Mouse (Mus musculus) megakaryocyte, embryonic 14.5 days (primary cell): Measurements from ENCODE around the gene Avpr2. TPM values are rescaled to one million over a fixed set of nuclear protein-coding genes. Genes with fewer than 3 reads are reported as not detected.

Source experiments
- H3K27me3 ChIP-seq: replicated peaks from 2 replicates; pipeline ENCODE3; 2012; ENCODE audit warnings: inconsistent platforms
- H3K36me3 ChIP-seq: replicated peaks from 2 replicates; pipeline ENCODE3; 2012; ENCODE audit warnings: low read length, inconsistent platforms, mixed read lengths
- H3K4me1 ChIP-seq: 2 replicates; pipeline ENCODE4 v1.6.1; 2012; ENCODE audit warnings: inconsistent platforms
- H3K4me3 ChIP-seq: replicated peaks from 2 replicates; pipeline ENCODE3; 2012; ENCODE audit warnings: moderate library complexity, mild to moderate bottlenecking, inconsistent platforms
- H3K9me3 ChIP-seq: 2 replicates; pipeline ENCODE4 v1.6.1; 2012; ENCODE audit warnings: inconsistent platforms
- FLI1 ChIP-seq: IDR thresholded peaks from 2 replicates; pipeline ENCODE4 v1.6.1; 2012; ENCODE audit warnings: low read length, inconsistent platforms, mixed read lengths
- GATA1 ChIP-seq: IDR thresholded peaks from 3 replicates; pipeline ENCODE4 v1.6.1; 2012; ENCODE audit warnings: mixed read lengths, low read length, inconsistent platforms, borderline replicate concordance
- polyA plus RNA-seq: library from polyadenylated mRNA; stranded (reverse); fragments of >175 nt; gene quantifications from 2 replicates; pipeline ENCODE4 v1.2.3, GENCODE M21; 2012; ENCODE audit warnings: low replicate concordance; ENCODE audit not compliant: insufficient read depth

The Avpr2 gene
- polyA plus RNA-seq, 1 experiment: not detected

DNA sequence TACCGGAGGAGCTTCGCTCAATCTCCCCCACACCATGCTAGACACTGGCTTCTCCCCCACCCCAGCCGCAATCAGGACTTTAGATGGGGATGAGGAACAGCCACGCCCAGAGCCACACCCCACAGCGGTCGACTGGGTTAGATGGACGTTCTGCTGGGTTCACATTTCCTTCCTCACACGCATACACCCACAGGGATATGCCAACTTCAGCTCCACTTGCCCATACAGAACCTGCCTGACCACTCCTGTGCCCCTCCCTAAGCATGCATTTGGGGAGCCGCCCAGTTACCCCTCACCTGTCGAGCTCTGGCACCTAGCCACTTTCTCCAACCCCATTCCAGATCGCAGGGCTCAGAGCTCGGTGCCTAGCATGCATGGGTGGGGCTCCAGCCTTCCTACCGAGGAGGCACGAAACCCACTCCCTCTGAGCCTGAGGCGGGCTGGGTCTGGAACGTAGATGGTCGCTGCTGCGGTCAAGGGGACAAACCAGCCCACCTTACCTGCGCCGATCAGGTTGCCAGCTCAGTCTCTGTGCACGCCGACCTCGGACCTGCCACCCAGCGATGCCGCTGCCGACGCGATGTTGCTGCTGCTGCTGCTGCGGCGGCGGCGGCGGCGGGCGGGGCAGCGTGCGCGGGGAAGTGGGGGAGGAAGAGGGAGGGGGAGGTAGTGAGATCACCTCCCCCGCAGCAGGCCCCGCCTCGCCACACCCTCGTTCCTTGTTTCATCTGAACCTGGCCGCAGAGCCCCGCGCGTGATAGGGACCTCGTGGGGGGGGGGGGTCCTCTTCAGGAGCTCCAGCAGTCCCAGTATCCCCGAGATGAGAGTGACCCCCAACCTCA is 11.5 kb upstream of the Avpr2 start:
- Histone ChIP-seq H3K27me3 (peaks cover 66% of the 10 kb centered on the region), H3K36me3 (no peaks in the 10 kb centered on the region), H3K9me3 (no peaks in the 10 kb centered on the region), H3K4me3 (peak overlapping the region; percentile 91), H3K4me1 (peaks cover 12% of the 10 kb centered on the region)
- TF ChIP-seq FLI1 (no peak), GATA1 (no peak)

DNA sequence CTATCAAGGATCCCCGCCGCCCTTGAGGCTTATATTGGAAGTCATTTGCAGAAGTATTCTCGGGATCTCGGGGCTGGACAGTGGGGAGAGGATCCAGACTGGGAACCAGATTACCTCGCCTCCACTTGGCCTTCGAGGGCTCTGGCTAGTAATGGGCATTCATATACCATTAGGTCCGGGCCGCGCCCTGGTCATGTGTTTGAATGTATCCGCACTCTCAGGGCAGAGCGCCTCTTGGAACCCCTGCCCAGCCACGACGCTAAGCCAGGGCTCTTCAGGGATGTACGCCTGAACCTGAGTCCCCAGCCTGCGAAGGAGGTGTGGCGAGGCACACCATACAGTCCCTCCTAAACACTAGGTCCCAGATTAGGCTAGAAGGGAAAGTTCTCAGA is 10.9 kb upstream of the Avpr2 start:
- H3K9me3 ChIP-seq: no peaks in the 10 kb centered on the region
- peaks cover 60% of the 10 kb centered on the region for H3K27me3 ChIP-seq
- H3K36me3 ChIP-seq: no peaks in the 10 kb centered on the region
- TF ChIP-seq GATA1 (no peak), FLI1 (no peak)
- H3K4me3 ChIP-seq: peak overlapping the region; percentile 91
- peaks cover 12% of the 10 kb centered on the region for H3K4me1 ChIP-seq

DNA sequence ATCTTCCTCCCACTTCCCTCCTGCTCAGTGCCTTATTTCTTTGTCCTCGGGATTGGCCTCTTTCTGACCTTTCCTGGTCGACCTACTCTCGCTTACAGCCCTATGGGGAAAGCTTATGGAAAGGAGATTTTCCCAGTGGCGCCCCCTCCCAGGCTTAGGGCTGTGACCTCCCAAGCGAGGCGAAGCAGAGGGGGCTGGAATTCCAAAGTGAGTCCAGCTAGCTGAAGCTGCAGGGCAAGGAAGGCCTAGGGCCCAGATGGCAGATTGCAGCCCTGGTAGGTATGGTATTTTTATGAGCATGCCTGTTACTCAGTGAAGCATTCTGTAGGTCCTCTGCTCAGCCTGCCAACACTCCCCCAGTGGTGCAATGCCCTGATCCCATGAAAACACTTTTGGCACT is 10.4 kb upstream of the Avpr2 start:
- Histone ChIP-seq H3K4me1 (peaks cover 12% of the 10 kb centered on the region), H3K4me3 (no peak overlapping the region), H3K27me3 (peaks cover 56% of the 10 kb centered on the region), H3K36me3 (no peaks in the 10 kb centered on the region), H3K9me3 (no peaks in the 10 kb centered on the region)
- TF ChIP-seq FLI1: no peak
- no peak for TF ChIP-seq GATA1

DNA sequence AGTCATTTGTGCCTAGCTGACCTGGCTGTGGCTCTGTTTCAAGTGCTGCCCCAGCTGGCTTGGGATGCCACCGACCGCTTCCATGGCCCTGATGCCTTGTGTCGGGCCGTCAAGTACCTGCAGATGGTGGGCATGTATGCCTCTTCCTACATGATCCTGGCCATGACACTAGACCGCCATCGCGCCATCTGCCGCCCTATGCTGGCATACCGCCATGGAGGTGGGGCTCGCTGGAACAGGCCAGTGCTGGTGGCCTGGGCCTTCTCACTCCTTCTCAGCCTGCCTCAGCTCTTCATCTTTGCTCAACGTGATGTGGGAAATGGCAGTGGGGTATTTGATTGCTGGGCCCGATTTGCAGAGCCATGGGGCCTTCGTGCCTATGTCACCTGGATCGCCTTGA is 931 bp downstream of the Avpr2 start:
- Histone ChIP-seq H3K36me3 (peaks cover 56% of the 10 kb centered on the region), H3K4me1 (no peaks in the 10 kb centered on the region; the same call in 1 of the 2 replicates), H3K4me3 (no peak overlapping the region), H3K9me3 (no peaks in the 10 kb centered on the region), H3K27me3 (peaks cover 35% of the 10 kb centered on the region)
- TF ChIP-seq FLI1 (no peak), GATA1 (no peak)

DNA sequence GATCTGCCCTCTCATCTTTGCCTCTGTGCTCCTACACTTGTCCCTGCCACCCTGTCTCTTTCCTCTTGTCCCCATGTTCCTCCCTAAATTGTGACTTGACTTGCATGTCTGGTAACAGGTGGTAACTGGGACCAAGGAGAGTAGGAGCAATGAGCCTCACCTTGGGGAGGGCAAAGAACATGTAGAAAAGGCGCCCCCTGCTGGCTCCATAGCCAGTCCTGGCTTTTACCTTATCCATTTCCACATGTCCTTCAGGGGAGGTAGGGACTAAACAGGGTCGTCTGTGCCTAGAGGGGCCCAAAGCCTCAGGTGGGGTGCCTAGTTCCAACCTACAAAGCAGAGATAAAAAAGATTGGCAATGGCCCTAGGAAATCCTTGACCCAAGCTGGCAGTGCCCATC is 3.8 kb downstream of the Avpr2 start, which contains the start of gene L1cam:
TSS of gene L1cam (minus strand) at position 387 of the 400 bp plus-strand sequence.
- TF ChIP-seq GATA1 (no peak), FLI1 (no peak)
- Histone ChIP-seq H3K9me3 (no peaks in the 10 kb centered on the region), H3K36me3 (peaks cover 80% of the 10 kb centered on the region), H3K4me1 (no peaks in the 10 kb centered on the region; the same call in 1 of the 2 replicates), H3K27me3 (peaks cover 34% of the 10 kb centered on the region), H3K4me3 (no peak within 1 kb of the TSS)

DNA sequence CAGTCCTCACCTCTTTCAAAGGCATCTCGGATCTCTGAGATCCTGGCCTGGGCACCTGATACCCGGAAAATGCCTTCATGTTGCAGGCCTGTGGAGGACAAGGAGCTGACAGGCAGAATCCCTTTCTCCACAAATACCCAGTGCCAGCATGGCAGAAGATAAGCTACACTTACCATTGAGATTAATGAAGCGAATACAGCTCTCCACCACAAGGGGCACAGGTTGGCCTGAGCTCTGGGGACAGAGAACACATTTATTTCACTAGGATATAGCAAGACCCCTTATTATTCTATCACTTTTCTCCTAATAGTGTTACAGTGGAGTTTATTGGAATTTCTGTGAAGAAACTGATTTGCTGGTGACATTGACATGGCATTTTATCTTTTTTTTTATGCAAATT is 6.1 kb downstream of the Avpr2 start:
- Histone ChIP-seq H3K36me3 (peaks cover 78% of the 10 kb centered on the region), H3K27me3 (peaks cover 16% of the 10 kb centered on the region), H3K9me3 (no peaks in the 10 kb centered on the region), H3K4me1 (no peaks in the 10 kb centered on the region; the same call in 1 of the 2 replicates), H3K4me3 (no peak overlapping the region)
- TF ChIP-seq GATA1: no peak
- no peak for TF ChIP-seq FLI1

DNA sequence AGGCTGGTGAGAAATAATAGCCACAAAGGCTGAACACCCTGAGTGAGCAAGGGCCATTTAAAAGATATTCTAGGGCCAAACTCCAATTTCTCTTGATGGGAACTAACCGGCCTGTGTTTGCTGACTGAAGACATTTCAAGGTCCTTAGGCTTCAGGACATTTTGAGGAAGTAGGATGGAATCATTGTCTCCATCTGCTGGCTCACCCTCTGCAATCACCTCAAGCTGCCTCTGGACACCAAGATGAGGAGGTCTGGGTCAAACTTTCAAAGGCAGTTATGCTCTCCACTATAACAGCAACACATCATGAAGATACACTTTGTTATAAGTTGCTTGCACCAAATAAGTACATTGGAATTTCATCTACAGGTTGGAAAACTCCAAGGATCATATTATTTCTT is 18.1 kb downstream of the Avpr2 start:
- H3K4me3 ChIP-seq: peak overlapping the region; percentile 93
- TF ChIP-seq GATA1: no peak
- TF ChIP-seq FLI1: no peak
- H3K9me3 ChIP-seq: no peaks in the 10 kb centered on the region
- peaks cover 73% of the 10 kb centered on the region for H3K4me1 ChIP-seq
- H3K36me3 ChIP-seq: peaks cover 29% of the 10 kb centered on the region
- H3K27me3 ChIP-seq: peaks cover 13% of the 10 kb centered on the region

DNA sequence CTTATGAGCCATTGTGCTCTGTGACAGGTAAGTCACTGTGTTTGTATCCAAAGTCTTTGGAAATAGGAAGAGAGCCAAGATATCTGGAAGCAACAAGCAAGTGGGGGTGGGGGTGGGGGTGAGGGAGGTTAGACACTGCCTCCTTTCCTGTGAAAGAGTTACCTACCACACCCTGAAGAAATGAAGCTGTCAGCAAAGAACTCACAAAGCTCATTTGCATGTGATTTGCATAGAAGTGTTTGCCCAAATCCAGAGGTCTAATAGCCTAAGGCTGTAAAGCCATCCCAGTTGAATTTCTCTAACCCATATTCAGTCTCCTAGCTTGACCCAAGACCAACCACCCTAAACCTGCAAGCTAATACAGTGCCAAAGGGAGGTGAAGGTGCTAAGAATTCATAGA is 18.5 kb downstream of the Avpr2 start:
- Histone ChIP-seq H3K36me3 (peaks cover 25% of the 10 kb centered on the region), H3K27me3 (peaks cover 13% of the 10 kb centered on the region), H3K4me1 (peaks cover 73% of the 10 kb centered on the region), H3K4me3 (peak overlapping the region; percentile 93), H3K9me3 (no peaks in the 10 kb centered on the region)
- TF ChIP-seq FLI1 (no peak), GATA1 (no peak)

DNA sequence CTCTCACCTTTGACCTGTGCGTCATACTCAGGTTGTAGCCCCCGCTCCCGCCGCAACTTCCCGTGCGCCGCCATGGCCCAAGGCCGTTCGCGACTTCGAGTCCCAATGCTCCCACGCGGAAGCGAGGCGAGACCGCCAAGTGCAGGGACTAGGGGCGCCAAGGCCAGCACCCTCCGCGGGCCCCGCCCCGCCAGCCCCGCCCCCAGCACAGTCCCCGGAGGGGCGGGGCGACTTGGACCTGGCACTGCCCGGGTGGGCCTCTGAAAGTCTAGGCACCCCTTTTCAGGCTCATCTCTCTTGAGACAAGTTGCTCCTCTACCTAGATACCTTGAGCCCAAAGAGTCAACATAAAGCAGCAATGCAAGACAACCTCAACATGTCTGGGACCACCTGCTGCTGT is 19.3 kb downstream of the Avpr2 start:
- Histone ChIP-seq H3K9me3 (no peaks in the 10 kb centered on the region), H3K36me3 (peaks cover 18% of the 10 kb centered on the region), H3K4me3 (peak overlapping the region; percentile 93), H3K4me1 (peaks cover 74% of the 10 kb centered on the region), H3K27me3 (peaks cover 8% of the 10 kb centered on the region)
- TF ChIP-seq GATA1: no peak
- no peak for TF ChIP-seq FLI1

DNA sequence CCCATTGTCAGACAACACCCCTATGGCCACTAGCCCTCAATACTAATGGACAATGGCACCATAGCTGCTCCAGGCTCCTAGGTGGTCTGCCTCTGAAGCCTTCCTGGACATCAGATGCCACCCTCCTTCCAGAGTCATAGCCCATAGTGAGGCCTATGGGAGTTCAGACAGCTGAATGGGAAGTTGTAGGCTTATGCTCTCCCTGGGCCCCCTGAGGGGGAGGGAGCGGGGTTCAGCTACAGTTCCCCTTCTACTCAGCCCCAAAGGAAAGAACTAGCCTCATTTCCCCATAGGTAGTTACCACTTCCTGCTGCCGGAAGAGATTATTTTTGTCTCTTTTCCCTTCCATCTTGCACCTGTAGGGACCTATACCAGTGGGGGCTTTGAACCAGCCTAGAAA is 19.7 kb downstream of the Avpr2 start:
- H3K9me3 ChIP-seq: no peaks in the 10 kb centered on the region
- peaks cover 5% of the 10 kb centered on the region for H3K27me3 ChIP-seq
- H3K36me3 ChIP-seq: peaks cover 14% of the 10 kb centered on the region
- H3K4me1 ChIP-seq: peaks cover 71% of the 10 kb centered on the region
- H3K4me3 ChIP-seq: peak overlapping the region; percentile 93
- TF ChIP-seq GATA1 (no peak), FLI1 (no peak)
